Mouse (Mus musculus): ENCODE measurements around the gene Gzmk.

Gzmk gene

GRCm38 (mm10) chr13:113203146-113203545, 22.6 kb downstream of the Gzmk start:
- DNase-seq (ENCODE audit: low spot score in 2 of 2) = no peak

GRCm38 (mm10) chr13:113202184-113202583, 23.5 kb downstream of the Gzmk start:
- DNase-seq (ENCODE audit: low spot score in 2 of 2) = no peak

- no peak for DNase-seq (ENCODE audit: low spot score in 2 of 2)
Measured at GRCm38 (mm10) chr13:113201631-113202030, 24.1 kb downstream of the Gzmk start.

- no peak for DNase-seq (ENCODE audit: low spot score in 2 of 2)
Measured at GRCm38 (mm10) chr13:113200726-113201125, 25.0 kb downstream of the Gzmk start.

- DNase-seq (ENCODE audit: low spot score in 2 of 2) = no peak
Measured at GRCm38 (mm10) chr13:113199331-113199730, 26.4 kb downstream of the Gzmk start.

GRCm38 (mm10) chr13:113197872-113198502, 27.7 kb downstream of the Gzmk start:
- no peak for DNase-seq (ENCODE audit: low spot score in 2 of 2)

- no peak for DNase-seq (ENCODE audit: low spot score in 2 of 2)
Measured at GRCm38 (mm10) chr13:113196808-113197674, 28.7 kb downstream of the Gzmk start.

GRCm38 (mm10) chr13:113183720-113184119, 42.0 kb downstream of the Gzmk start:
- DNase-seq (ENCODE audit: low spot score in 2 of 2) = no peak

GRCm38 (mm10) chr13:113183310-113183709, 42.4 kb downstream of the Gzmk start:
- DNase-seq (ENCODE audit: low spot score in 2 of 2) = no peak

- DNase-seq (ENCODE audit: low spot score in 2 of 2) = peak in 1 of 2 experiments; percentile 8
Measured at GRCm38 (mm10) chr13:113174162-113174561, 51.5 kb downstream of the Gzmk start.

GRCm38 (mm10) chr13:113170256-113170655, 55.5 kb downstream of the Gzmk start:
- no peak for DNase-seq (ENCODE audit: low spot score in 2 of 2)

GRCm38 (mm10) chr13:113168018-113168534, 57.6 kb downstream of the Gzmk start:
- DNase-seq (ENCODE audit: low spot score in 2 of 2) = no peak

GRCm38 (mm10) chr13:113164252-113165005, 61.3 kb downstream of the Gzmk start:
- no peak for DNase-seq (ENCODE audit: low spot score in 2 of 2)

GRCm38 (mm10) chr13:113151556-113151955, 74.2 kb downstream of the Gzmk start:
- DNase-seq (ENCODE audit: low spot score in 2 of 2) = no peak

- no peak for DNase-seq (ENCODE audit: low spot score in 2 of 2)
Measured at GRCm38 (mm10) chr13:113139597-113139996, 86.1 kb downstream of the Gzmk start.

GRCm38 (mm10) chr13:113129974-113130373, 95.7 kb downstream of the Gzmk start:
- DNase-seq (ENCODE audit: low spot score in 2 of 2) = peak; percentile 2 to 14
